Mouse (Mus musculus) right cerebral cortex, adult 18-20 months (tissue): ENCODE data around the gene Mtmr3.

ENCODE experiments used
- DNase-seq: peaks from one replicate; pipeline ENCODE4 v3.0.0; 2022; ENCODE audit warnings: mixed read lengths

The Mtmr3 gene

GRCm38 (mm10) chr11:4462868-4463267 is 131.8 kb downstream of the Mtmr3 start:
- DNase-seq: no peak

- no peak for DNase-seq
Measured at GRCm38 (mm10) chr11:4461154-4461553, 133.5 kb downstream of the Mtmr3 start.

- DNase-seq: no peak
Measured at GRCm38 (mm10) chr11:4460615-4461014, 134.0 kb downstream of the Mtmr3 start.

GRCm38 (mm10) chr11:4454895-4455535 is 139.6 kb downstream of the Mtmr3 start:
- no peak for DNase-seq

- DNase-seq: no peak
Measured at GRCm38 (mm10) chr11:4452467-4453184, 142.0 kb downstream of the Mtmr3 start.

GRCm38 (mm10) chr11:4451116-4451515 is 143.5 kb downstream of the Mtmr3 start:
- peak; percentile 38 for DNase-seq

- no peak for DNase-seq
Measured at GRCm38 (mm10) chr11:4446195-4446868, 148.3 kb downstream of the Mtmr3 start.

GRCm38 (mm10) chr11:4442280-4442679 is 152.4 kb downstream of the Mtmr3 start:
- no peak for DNase-seq

GRCm38 (mm10) chr11:4440978-4441377 is 153.7 kb downstream of the Mtmr3 start, which contains the start of gene Hormad2:
TSS of gene Hormad2 (minus strand) at chr11:4441105.
- DNase-seq: no peak

GRCm38 (mm10) chr11:4438211-4438610 is 156.5 kb downstream of the Mtmr3 start:
- DNase-seq: no peak

GRCm38 (mm10) chr11:4437318-4437717 is 157.3 kb downstream of the Mtmr3 start:
- no peak for DNase-seq

- no peak for DNase-seq
Measured at GRCm38 (mm10) chr11:4436631-4437030, 158.0 kb downstream of the Mtmr3 start.

GRCm38 (mm10) chr11:4434461-4434860 is 160.2 kb downstream of the Mtmr3 start:
- no peak for DNase-seq
